Mouse (Mus musculus) sigmoid colon, adult 10 weeks (tissue): ENCODE data around the gene F11r. TPM values are rescaled to one million over a fixed set of nuclear protein-coding genes. Genes with fewer than 3 reads are reported as not detected.

Experiments
- polyA plus RNA-seq: library from polyadenylated mRNA; stranded (reverse); fragments of 350-450 nt; fragmentation: Illumina TruSeq; extraction: RNeasy Lipid Tissue Mini Kit (QIAGEN cat#74804); gene quantifications from one replicate; pipeline ENCODE4 v1.2.3, GENCODE M21; 2014; ENCODE audit warnings: low read depth, low replicate concordance

The F11r gene
- polyA plus RNA-seq: 91.4 TPM

GRCm38 (mm10) chr1:171437264-171438013, at the start of gene F11r:
TSS of gene F11r (plus strand) at chr1:171437535.

DNA sequence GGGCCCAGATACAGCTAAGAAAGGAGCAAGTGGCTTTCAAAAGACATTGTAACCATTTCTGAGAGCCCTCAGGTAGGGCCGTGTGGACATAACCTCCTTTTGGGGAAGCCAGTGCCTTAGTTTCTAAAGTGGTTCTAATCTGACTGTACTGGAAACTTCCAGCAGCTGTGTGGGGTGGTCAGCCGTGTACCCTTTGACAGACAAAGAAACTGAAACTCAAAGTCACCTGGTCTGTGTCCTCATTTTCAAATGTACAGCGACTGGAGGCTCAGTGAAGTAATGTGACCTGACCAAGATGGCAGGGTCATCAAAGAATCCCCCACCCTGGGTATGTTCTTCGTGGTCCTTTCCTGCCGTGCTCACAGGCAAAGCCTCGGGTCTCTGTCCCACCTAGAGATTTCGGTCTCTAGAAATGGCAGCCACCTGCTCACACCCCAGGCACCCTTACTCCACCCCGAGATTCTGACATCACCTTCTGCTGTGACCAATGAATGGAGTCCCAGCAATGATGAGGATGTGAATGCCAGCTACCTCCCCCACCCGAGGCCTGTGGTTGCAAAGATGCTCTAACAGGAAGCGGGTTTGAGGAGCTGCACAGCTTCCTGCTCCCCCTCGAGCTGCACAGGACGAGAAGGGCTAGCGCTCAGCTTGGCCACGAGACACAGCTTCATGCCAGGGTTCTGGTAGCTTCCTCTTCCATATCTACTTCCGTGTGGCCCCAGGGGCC, 48.8 kb upstream of the F11r start, which contains the start of gene Arhgap30:
Gene Arhgap30, plus strand, starts transcription at position 579 of the 727 bp plus-strand sequence.

DNA sequence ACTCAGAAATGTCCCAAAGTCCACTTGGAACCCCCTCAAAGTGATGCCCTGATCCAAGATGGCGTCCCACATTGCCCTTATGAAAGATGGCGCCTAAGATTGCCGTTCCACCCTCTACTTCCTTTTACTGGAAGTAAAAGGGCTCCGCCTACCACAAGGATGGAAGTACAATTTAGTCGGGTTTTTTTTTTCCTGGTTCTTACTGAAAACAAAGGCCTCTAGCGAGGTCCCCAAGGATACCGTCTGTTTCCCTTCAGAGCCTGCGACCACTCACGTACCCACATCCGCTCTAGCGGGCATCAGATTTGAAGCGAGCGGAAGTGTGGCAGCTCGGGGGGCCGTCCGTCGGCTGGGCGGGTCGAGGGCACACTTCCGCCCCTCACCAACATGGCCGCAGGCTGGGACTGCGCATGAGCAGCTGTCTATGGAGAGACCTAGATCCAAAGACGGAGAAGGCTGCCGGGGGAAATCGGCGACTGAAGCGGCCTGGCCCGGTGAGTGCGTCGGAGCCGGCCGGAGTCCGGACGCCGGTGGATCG, 26.3 kb upstream of the F11r start, which contains the start of gene Usf1:
Gene Usf1, plus strand, starts transcription at position 367 of the 538 bp plus-strand sequence.

GRCm38 (mm10) chr1:171418660-171419059, 18.7 kb upstream of the F11r start, which contains the start of gene Tstd1:
TSS of gene Tstd1 (plus strand) at chr1:171418872.

GRCm38 (mm10) chr1:171503250-171503591, 65.9 kb downstream of the F11r start, which contains the start of gene Alyref2:
TSS of gene Alyref2 (plus strand) at chr1:171503478.

Other genes starting within 250 kb of the F11r start
- 36.1 TPM for gene Pcp4l1, start 241.3 kb upstream of the F11r start, polyA plus RNA-seq
- gene Nr1i3, start 223.6 kb upstream of the F11r start, polyA plus RNA-seq: 1.4 TPM
- 6.9 TPM for gene Tomm40l, start 215.0 kb upstream of the F11r start, polyA plus RNA-seq
- gene Apoa2, start 212.5 kb upstream of the F11r start, polyA plus RNA-seq: not detected
- gene Fcer1g, start 203.2 kb upstream of the F11r start, polyA plus RNA-seq: 23.4 TPM
- gene Adamts4, start 187.1 kb upstream of the F11r start, polyA plus RNA-seq: 2.6 TPM
- 59.0 TPM for gene Ndufs2, start 186.1 kb upstream of the F11r start, polyA plus RNA-seq
- 10.8 TPM for gene B4galt3, start 167.2 kb upstream of the F11r start, polyA plus RNA-seq
- gene Ppox, start 156.3 kb upstream of the F11r start, polyA plus RNA-seq: 10.9 TPM
- gene Usp21, start 149.5 kb upstream of the F11r start, polyA plus RNA-seq: 15.5 TPM
- 84.2 TPM for gene Ufc1, start 142.5 kb upstream of the F11r start, polyA plus RNA-seq
- gene Dedd, start 108.4 kb upstream of the F11r start, polyA plus RNA-seq: 22.4 TPM
- 20.6 TPM for gene Nit1, start 91.9 kb upstream of the F11r start, polyA plus RNA-seq
- gene Pfdn2, start 91.9 kb upstream of the F11r start, polyA plus RNA-seq: 17.3 TPM
- gene Klhdc9, start 76.7 kb upstream of the F11r start, polyA plus RNA-seq: not detected
- gene Nectin4, start 67.4 kb upstream of the F11r start, polyA plus RNA-seq: 0.60 TPM
- gene Arhgap30, start 48.6 kb upstream of the F11r start, polyA plus RNA-seq: 10.1 TPM
- 1.4 TPM for gene Usf1, start 26.2 kb upstream of the F11r start, polyA plus RNA-seq
- gene Tstd1, start 18.7 kb upstream of the F11r start, polyA plus RNA-seq: 34.1 TPM
- 2.5 TPM for gene Alyref2, start 65.9 kb downstream of the F11r start, polyA plus RNA-seq
- gene Itln1, start 97.8 kb downstream of the F11r start, polyA plus RNA-seq: 0.41 TPM
- gene Cd244a, start 121.7 kb downstream of the F11r start, polyA plus RNA-seq: 4.2 TPM
- gene Ly9, start 169.9 kb downstream of the F11r start, polyA plus RNA-seq: 3.9 TPM
- 5.3 TPM for gene Slamf7, start 215.5 kb downstream of the F11r start, polyA plus RNA-seq
- gene Cd48, start 244.5 kb downstream of the F11r start, polyA plus RNA-seq: 22.7 TPM